Comparison of ENCODE assay signal across 8 mouse cellular contexts in the genomic region with DNA sequence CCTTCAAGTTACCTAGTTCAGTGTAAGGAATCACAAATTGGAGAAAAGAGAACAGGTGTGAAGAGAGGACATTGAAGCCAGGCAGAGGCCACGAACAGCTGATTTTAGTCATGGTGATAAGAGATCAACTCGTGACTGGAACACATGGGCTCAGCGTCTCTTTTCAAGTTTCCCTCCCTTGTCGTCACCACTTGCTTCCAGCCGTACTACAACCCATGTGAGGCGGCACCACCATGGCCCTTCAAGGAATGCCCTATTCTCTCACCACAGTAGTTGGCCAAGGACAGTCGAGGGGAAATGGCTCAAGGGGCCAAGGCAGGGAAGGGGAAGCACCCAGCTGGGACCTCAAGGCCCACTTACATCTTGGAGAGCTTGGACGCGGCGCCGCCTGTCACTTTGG. TPM values are rescaled to one million over a fixed set of nuclear protein-coding genes. Genes with fewer than 3 reads are reported as not detected.
DNase-seq lines count a peak whose midpoint lies in the region; ATAC-seq and TF ChIP-seq lines count a peak whose summit lies in the region.

No protein-coding gene starts in this region.

- no peak for TF ChIP-seq CTCF in kidney, adult 2 months (conservative IDR thresholded peaks at IDR 0.05; ENCODE audit: insufficient read depth, insufficient read length, low read depth, low read length)

- peak overlapping the region; percentile 75 for H3K4me2 ChIP-seq in forebrain, embryonic 11.5 days (ENCODE audit: low read depth, low read length, severe bottlenecking)
- peak overlapping the region; percentile 89 for H3K4me2 ChIP-seq in myocyte (ENCODE audit: low read depth)

- H3K4me3 ChIP-seq in kidney, adult 2 months (ENCODE audit: insufficient read depth, low read depth, low read length): peak overlapping the region; percentile 79
- H3K4me3 ChIP-seq in forebrain, embryonic 11.5 days (ENCODE audit: low read depth, low read length): peak overlapping the region; percentile 77
- peak overlapping the region; percentile 85 for H3K4me3 ChIP-seq in myocyte

- peaks cover 20% of the 10 kb centered on the region for H3K4me1 ChIP-seq in kidney, adult 2 months (ENCODE audit: control insufficient read depth, insufficient read depth, low read length)
- peaks cover 21% of the 10 kb centered on the region for H3K4me1 ChIP-seq in forebrain, embryonic 11.5 days (replicated peaks; ENCODE audit: control insufficient read depth, insufficient read depth, low read length)

- no peaks in the 10 kb centered on the region; the same call in 1 of the 2 replicates for H3K36me3 ChIP-seq in kidney, adult 2 months (ENCODE audit: control insufficient read depth, insufficient read depth, low read length)
- peaks cover 21% of the 10 kb centered on the region for H3K36me3 ChIP-seq in forebrain, embryonic 11.5 days (ENCODE audit: control insufficient read depth, insufficient read depth, low read length)
- H3K36me3 ChIP-seq in myocyte (ENCODE audit: control insufficient read depth, insufficient read depth): peaks cover 37% of the 10 kb centered on the region

- peaks cover 65% of the 10 kb centered on the region for H3K79me2 ChIP-seq in myocyte (ENCODE audit: control insufficient read depth, insufficient read depth)

- no peak overlapping the region for H3K27ac ChIP-seq in kidney, adult 2 months (ENCODE audit: insufficient read depth, low read depth, low read length)
- H3K27ac ChIP-seq in forebrain, embryonic 11.5 days (ENCODE audit: low read depth, low read length): peak overlapping the region; percentile 82

- under 1% methylated on average over 11 of the region's 11 CpGs for WGBS in kidney, adult 2 months
- WGBS in forebrain, embryonic 11.5 days: under 1% methylated on average over 11 of the region's 11 CpGs

- H3K27me3 ChIP-seq in kidney, adult 2 months (replicated peaks; ENCODE audit: control insufficient read depth, insufficient read depth, low read length): no peaks in the 10 kb centered on the region
- no peaks in the 10 kb centered on the region for H3K27me3 ChIP-seq in forebrain, embryonic 11.5 days (ENCODE audit: control insufficient read depth, insufficient read depth, low read length)
- H3K27me3 ChIP-seq in myocyte (ENCODE audit: control insufficient read depth, insufficient read depth, insufficient read length): no peaks in the 10 kb centered on the region

- no peak for TF ChIP-seq POLR2A in kidney, adult 2 months (IDR thresholded peaks at IDR 0.05; ENCODE audit: low read depth, low read length)
- TF ChIP-seq POLR2A in myocyte (IDR thresholded peaks at IDR 0.05; ENCODE audit: insufficient read length, low read depth): no peak

- H3ac ChIP-seq in myocyte (ENCODE audit: control insufficient read depth, insufficient read length): peak overlapping the region; percentile 75

- H3K9ac ChIP-seq in forebrain, embryonic 11.5 days (ENCODE audit: low read length): peak overlapping the region; percentile 94

- H3K9me3 ChIP-seq in forebrain, embryonic 11.5 days (ENCODE audit: control insufficient read depth, low read length): no peaks in the 10 kb centered on the region

- ATAC-seq in forebrain, embryonic 11.5 days (replicated peaks; ENCODE audit: low FRiP score): no peak
- ATAC-seq in frontal cortex, adult (ENCODE audit: low TSS enrichment): no peak

- intact Hi-C loops in left cerebral cortex, postnatal 4 days (cut with DNase I): no loop called here

- peak; percentile 18 for DNase-seq in kidney, adult 2 months
- DNase-seq in kidney, adult 18-20 months: no peak
- peak; percentile 42 for DNase-seq in Muller cell, postnatal 12 days (ENCODE audit: inconsistent ontology term)
- DNase-seq in forebrain, embryonic 11.5 days (ENCODE audit: low spot score): no peak
- peak; percentile 26 for DNase-seq in kidney, postnatal 14 days
- no peak for DNase-seq in left cerebral cortex, postnatal 4 days

TF ChIP-seq in myocyte, 11 proteins besides CTCF, POLR2A, EP300 and RAD21:
- peak in 2 of 3 experiments; percentile 70 to 71 for TF ChIP-seq MYOD1 (IDR thresholded peaks at IDR 0.05; ENCODE audit: control insufficient read depth in 1 of 3, insufficient read length in 2 of 3, low read depth in 2 of 3)
- TF ChIP-seq TCF3 (IDR thresholded peaks at IDR 0.05; ENCODE audit: insufficient read length, low read depth): no peak
- no peak for TF ChIP-seq CEBPB (IDR thresholded peaks at IDR 0.05; ENCODE audit: insufficient read depth, poor library complexity, severe bottlenecking)
- no peak for TF ChIP-seq TCF12 (IDR thresholded peaks at IDR 0.05; ENCODE audit: insufficient read depth, poor library complexity, severe bottlenecking)
- peak; percentile 20 to 75 (median 33) for TF ChIP-seq MYOG (IDR thresholded peaks at IDR 0.05; ENCODE audit: control insufficient read depth in 1 of 3, insufficient read depth in 1 of 3, insufficient read length in 2 of 3, low read depth in 2 of 3)
- peak; percentile 72 for TF ChIP-seq E2F4 (IDR thresholded peaks at IDR 0.05; ENCODE audit: insufficient read depth)
- peak; percentile 32 for TF ChIP-seq POLR2AphosphoS2 (IDR thresholded peaks at IDR 0.05; ENCODE audit: insufficient read length, low read depth)

RNA-seq across cellular contexts. Expression of a gene that starts 0.8 kb away (rescaled TPM):
- 31.6 and 34.4 TPM in 2 replicates for polyA plus RNA-seq in kidney, adult 2 months (2012; rRNA removed)
- polyA plus RNA-seq in forebrain, embryonic 11.5 days (2014; fragmentation: Nextera tagmentation; extraction: Ambion mirVana): 146 and 147 TPM in 2 replicates
- polyA plus RNA-seq in myocyte (2012; fragmentation: generic; extraction: Trizol): 144 TPM
- 10 to 100 TPM; 77.8 to 79.7 TPM for total RNA-seq in left cerebral cortex, postnatal 4 days (2021)

RNA-seq across cellular contexts. Expression of a gene that starts 1.1 kb away (rescaled TPM):
- 105 and 184 TPM in 2 replicates for polyA plus RNA-seq in kidney, adult 2 months (2012; rRNA removed)
- polyA plus RNA-seq in forebrain, embryonic 11.5 days (2014; fragmentation: Nextera tagmentation; extraction: Ambion mirVana): 901 and 1,011 TPM in 2 replicates
- 1,480 TPM for polyA plus RNA-seq in myocyte (2012; fragmentation: generic; extraction: Trizol)
- total RNA-seq in left cerebral cortex, postnatal 4 days (2021): 100 to 1,000 TPM; 436 to 486 TPM

RNA-seq across cellular contexts. Expression of a gene that starts 7.1 kb away (rescaled TPM):
- 0.57 and 0.59 TPM in 2 replicates for polyA plus RNA-seq in kidney, adult 2 months (2012; rRNA removed)
- polyA plus RNA-seq in forebrain, embryonic 11.5 days (2014; fragmentation: Nextera tagmentation; extraction: Ambion mirVana): 1.5 and 1.8 TPM in 2 replicates
- polyA plus RNA-seq in myocyte (2012; fragmentation: generic; extraction: Trizol): 0.66 TPM
- total RNA-seq in left cerebral cortex, postnatal 4 days (2021): under 1 TPM; 0.46 to 0.58 TPM

Comparison
In these comparisons a context has a peak if more than half of its experiments do, and no peak if none do; other contexts are left out.
1. DNase-seq: peak in kidney, adult 2 months (single experiment), Muller cell, postnatal 12 days (single experiment) and kidney, postnatal 14 days (single experiment); none in kidney, adult 18-20 months (single experiment), forebrain, embryonic 11.5 days (single experiment) and left cerebral cortex, postnatal 4 days (single experiment).
2. Peak in every context shown above with its lines, with median percentiles within 50 percentile points of each other: H3K4me3 ChIP-seq.